Mouse (Mus musculus): ENCODE measurements around the gene Tnfrsf1a.
"Not testable (repeated sequence)": the region's sequence is repeated elsewhere in the genome, so short reads cannot be mapped to it uniquely, and the experiment has no call there.

Gene Tnfrsf1a

GRCm38 (mm10) chr6:125348721-125349574 lies at the start of gene Tnfrsf1a:
TSS of gene Tnfrsf1a (plus strand) at chr6:125349362.
- no peak for DNase-seq

- DNase-seq = no peak
These were observed 48.2 kb upstream of the Tnfrsf1a start for GRCm38 (mm10) chr6:125300982-125301381.

- DNase-seq = peak in 1 of 2 experiments; percentile 35
These were observed 46.8 kb upstream of the Tnfrsf1a start for GRCm38 (mm10) chr6:125302231-125302982.

GRCm38 (mm10) chr6:125303242-125303641 lies 45.9 kb upstream of the Tnfrsf1a start:
- peak; percentile 80 to 86 for DNase-seq

- not testable (repeated sequence) for DNase-seq
These were observed 44.8 kb upstream of the Tnfrsf1a start for GRCm38 (mm10) chr6:125304408-125304807.

- no peak for DNase-seq
These were observed 43.7 kb upstream of the Tnfrsf1a start for GRCm38 (mm10) chr6:125305465-125305864.

GRCm38 (mm10) chr6:125307091-125307490 lies 42.1 kb upstream of the Tnfrsf1a start:
- DNase-seq = peak; percentile 38 to 42

- DNase-seq = peak; percentile 45 to 62
These were observed 40.2 kb upstream of the Tnfrsf1a start for GRCm38 (mm10) chr6:125308921-125309320.

GRCm38 (mm10) chr6:125309406-125309805 lies 39.8 kb upstream of the Tnfrsf1a start:
- peak; percentile 60 to 72 for DNase-seq

GRCm38 (mm10) chr6:125312171-125312570 lies 37.0 kb upstream of the Tnfrsf1a start:
- no peak for DNase-seq

GRCm38 (mm10) chr6:125312581-125313355 lies 36.4 kb upstream of the Tnfrsf1a start:
- no peak for DNase-seq

- peak; percentile 70 to 77 for DNase-seq
These were observed 35.5 kb upstream of the Tnfrsf1a start, which contains the start of gene Ltbr for GRCm38 (mm10) chr6:125313546-125314230. TSS of gene Ltbr (minus strand) at chr6:125313885.

- DNase-seq = no peak
These were observed 35.0 kb upstream of the Tnfrsf1a start for GRCm38 (mm10) chr6:125314231-125314563.

- DNase-seq = no peak
These were observed 34.4 kb upstream of the Tnfrsf1a start for GRCm38 (mm10) chr6:125314746-125315145.

GRCm38 (mm10) chr6:125317077-125317476 lies 32.1 kb upstream of the Tnfrsf1a start:
- DNase-seq = no peak

GRCm38 (mm10) chr6:125318981-125319918 lies 29.9 kb upstream of the Tnfrsf1a start:
- DNase-seq = no peak

- no peak for DNase-seq
These were observed 29.3 kb upstream of the Tnfrsf1a start for GRCm38 (mm10) chr6:125319919-125320296.

GRCm38 (mm10) chr6:125320323-125320722 lies 28.8 kb upstream of the Tnfrsf1a start, which contains the start of gene Scnn1a:
TSS of gene Scnn1a (plus strand) at chr6:125320659.
- DNase-seq = no peak

GRCm38 (mm10) chr6:125321114-125321855 lies 27.9 kb upstream of the Tnfrsf1a start:
- DNase-seq = peak in 1 of 2 experiments; percentile 31

- no peak for DNase-seq
These were observed 26.4 kb upstream of the Tnfrsf1a start for GRCm38 (mm10) chr6:125322794-125323193.

Measured in cerebellum, postnatal 10 days (tissue).